Mouse (Mus musculus): ENCODE results near the gene Snx10. TPM values are rescaled to one million over a fixed set of nuclear protein-coding genes. Genes with fewer than 3 reads are reported as not detected.

The Snx10 gene
- polyA plus RNA-seq, 1 experiment from 2014 or later = 17.6 TPM

DNA sequence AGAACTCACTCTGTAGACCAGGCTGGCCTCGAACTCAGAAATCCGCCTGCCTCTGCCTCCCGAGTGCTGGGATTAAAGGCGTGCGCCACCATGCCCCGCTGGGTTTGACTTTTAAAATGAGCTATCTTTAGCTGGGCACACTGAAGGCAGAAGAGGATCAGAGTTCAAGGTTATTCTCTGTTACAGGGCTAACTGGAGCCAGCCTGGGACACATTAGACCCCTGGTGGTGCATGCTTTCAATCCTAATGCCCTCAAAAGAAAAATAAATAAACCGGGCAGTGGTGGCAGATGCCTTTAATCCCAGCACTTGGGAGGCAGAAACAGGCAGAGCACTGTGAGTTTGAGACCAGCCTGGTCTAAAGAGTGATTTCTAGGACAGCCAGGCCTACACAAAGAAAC, 8.8 kb upstream of the Snx10 start:
- Histone ChIP-seq H3K4me3 (ENCODE audit: low read depth, low read length) (no peak overlapping the region), H3K27ac (ENCODE audit: low read length) (no peak overlapping the region), H3K4me2 (replicated peaks; ENCODE audit: low read depth, low read length) (no peak overlapping the region), H3K4me1 (ENCODE audit: control insufficient read depth, insufficient read depth, low read length) (no peaks in the 10 kb centered on the region), H3K9ac (replicated peaks; ENCODE audit: low read depth, low read length) (no peak overlapping the region), H3K36me3 (ENCODE audit: control insufficient read depth, insufficient read depth, low read length) (no peaks in the 10 kb centered on the region), H3K9me3 (ENCODE audit: control insufficient read depth, low read depth, low read length) (peaks cover 5% of the 10 kb centered on the region; the same call in 1 of the 2 replicates), H3K27me3 (ENCODE audit: control insufficient read depth, insufficient read depth, low read length) (no peaks in the 10 kb centered on the region)
- WGBS = 88% methylated on average over 7 of the region's 7 CpGs
- no peak for ATAC-seq (ENCODE audit: insufficient number of reproducible peaks, insufficient read depth, low FRiP score, low read depth)

GRCm38 (mm10) chr6:51523310-51523709, 391 bp upstream of the Snx10 start:
- ATAC-seq (ENCODE audit: insufficient number of reproducible peaks, insufficient read depth, low FRiP score, low read depth) = no peak
- Histone ChIP-seq H3K27me3 (ENCODE audit: control insufficient read depth, insufficient read depth, low read length) (no peaks in the 10 kb centered on the region), H3K9ac (replicated peaks; ENCODE audit: low read depth, low read length) (no peak overlapping the region), H3K4me3 (ENCODE audit: low read depth, low read length) (peak overlapping the region; percentile 64), H3K4me1 (ENCODE audit: control insufficient read depth, insufficient read depth, low read length) (peaks cover 5% of the 10 kb centered on the region; the same call in 1 of the 2 replicates), H3K4me2 (replicated peaks; ENCODE audit: low read depth, low read length) (peak overlapping the region; percentile 88), H3K36me3 (ENCODE audit: control insufficient read depth, insufficient read depth, low read length) (no peaks in the 10 kb centered on the region), H3K27ac (ENCODE audit: low read length) (no peak overlapping the region), H3K9me3 (ENCODE audit: control insufficient read depth, low read depth, low read length) (no peaks in the 10 kb centered on the region)
- 19% methylated on average over 5 of the region's 5 CpGs for WGBS

GRCm38 (mm10) chr6:51524321-51524931, 725 bp downstream of the Snx10 start:
- H3K27ac ChIP-seq (ENCODE audit: low read length) = no peak overlapping the region
- WGBS = 2% methylated on average over 21 of the region's 21 CpGs
- no peaks in the 10 kb centered on the region for H3K36me3 ChIP-seq (ENCODE audit: control insufficient read depth, insufficient read depth, low read length)
- ATAC-seq (ENCODE audit: insufficient number of reproducible peaks, insufficient read depth, low FRiP score, low read depth) = peak; percentile 71; the same call in 1 of the 2 replicates
- H3K4me3 ChIP-seq (ENCODE audit: low read depth, low read length) = peak overlapping the region; percentile 64
- no peaks in the 10 kb centered on the region for H3K9me3 ChIP-seq (ENCODE audit: control insufficient read depth, low read depth, low read length)
- H3K4me2 ChIP-seq (replicated peaks; ENCODE audit: low read depth, low read length) = peak overlapping the region; percentile 88
- peak overlapping the region; percentile 57 for H3K9ac ChIP-seq (replicated peaks; ENCODE audit: low read depth, low read length)
- no peaks in the 10 kb centered on the region for H3K27me3 ChIP-seq (ENCODE audit: control insufficient read depth, insufficient read depth, low read length)
- peaks cover 5% of the 10 kb centered on the region; the same call in 1 of the 2 replicates for H3K4me1 ChIP-seq (ENCODE audit: control insufficient read depth, insufficient read depth, low read length)

DNA sequence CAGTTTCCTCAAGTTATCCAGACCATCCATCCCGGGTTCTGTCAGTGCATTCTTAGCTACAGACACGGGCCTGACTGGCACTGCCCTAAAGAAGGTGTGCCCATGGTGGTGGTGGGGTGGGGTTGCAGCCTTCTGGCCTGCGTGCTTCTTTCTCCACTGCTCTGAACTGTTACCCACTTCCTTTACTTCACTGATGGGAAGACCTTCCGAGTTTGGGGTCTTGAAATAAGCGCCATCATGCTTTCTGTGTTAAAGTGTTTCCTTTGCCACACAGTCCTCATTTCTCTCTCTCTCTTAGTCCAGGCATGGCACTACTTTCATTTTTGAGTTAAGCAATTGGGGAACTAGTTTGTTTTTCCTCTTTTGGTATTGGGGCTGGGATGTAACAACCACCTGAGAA, 1.3 kb downstream of the Snx10 start:
- peak; percentile 33; the same call in 1 of the 2 replicates for ATAC-seq (ENCODE audit: insufficient number of reproducible peaks, insufficient read depth, low FRiP score, low read depth)
- Histone ChIP-seq H3K9me3 (ENCODE audit: control insufficient read depth, low read depth, low read length) (no peaks in the 10 kb centered on the region), H3K9ac (replicated peaks; ENCODE audit: low read depth, low read length) (no peak overlapping the region)

GRCm38 (mm10) chr6:51529457-51529856, 5.8 kb downstream of the Snx10 start:
- Histone ChIP-seq H3K4me2 (replicated peaks; ENCODE audit: low read depth, low read length) (no peak overlapping the region), H3K4me3 (ENCODE audit: low read depth, low read length) (no peak overlapping the region), H3K27ac (ENCODE audit: low read length) (no peak overlapping the region), H3K27me3 (ENCODE audit: control insufficient read depth, insufficient read depth, low read length) (no peaks in the 10 kb centered on the region), H3K9me3 (ENCODE audit: control insufficient read depth, low read depth, low read length) (no peaks in the 10 kb centered on the region), H3K9ac (replicated peaks; ENCODE audit: low read depth, low read length) (no peak overlapping the region), H3K36me3 (ENCODE audit: control insufficient read depth, insufficient read depth, low read length) (no peaks in the 10 kb centered on the region), H3K4me1 (ENCODE audit: control insufficient read depth, insufficient read depth, low read length) (peaks cover 5% of the 10 kb centered on the region; the same call in 1 of the 2 replicates)
- ATAC-seq (ENCODE audit: insufficient number of reproducible peaks, insufficient read depth, low FRiP score, low read depth) = no peak
- WGBS = 76% methylated on average over 7 of the region's 7 CpGs

More for the DNA sequence above, 1.3 kb downstream of the Snx10 start:
- no peak overlapping the region for H3K27ac ChIP-seq (ENCODE audit: low read length)
- no peaks in the 10 kb centered on the region for H3K27me3 ChIP-seq (ENCODE audit: control insufficient read depth, insufficient read depth, low read length)
- H3K36me3 ChIP-seq (ENCODE audit: control insufficient read depth, insufficient read depth, low read length) = no peaks in the 10 kb centered on the region
- H3K4me2 ChIP-seq (replicated peaks; ENCODE audit: low read depth, low read length) = peak overlapping the region; percentile 88
- WGBS = 37% methylated on average over 5 of the region's 5 CpGs
- peak overlapping the region; percentile 64 for H3K4me3 ChIP-seq (ENCODE audit: low read depth, low read length)
- H3K4me1 ChIP-seq (ENCODE audit: control insufficient read depth, insufficient read depth, low read length) = peaks cover 5% of the 10 kb centered on the region; the same call in 1 of the 2 replicates

DNA sequence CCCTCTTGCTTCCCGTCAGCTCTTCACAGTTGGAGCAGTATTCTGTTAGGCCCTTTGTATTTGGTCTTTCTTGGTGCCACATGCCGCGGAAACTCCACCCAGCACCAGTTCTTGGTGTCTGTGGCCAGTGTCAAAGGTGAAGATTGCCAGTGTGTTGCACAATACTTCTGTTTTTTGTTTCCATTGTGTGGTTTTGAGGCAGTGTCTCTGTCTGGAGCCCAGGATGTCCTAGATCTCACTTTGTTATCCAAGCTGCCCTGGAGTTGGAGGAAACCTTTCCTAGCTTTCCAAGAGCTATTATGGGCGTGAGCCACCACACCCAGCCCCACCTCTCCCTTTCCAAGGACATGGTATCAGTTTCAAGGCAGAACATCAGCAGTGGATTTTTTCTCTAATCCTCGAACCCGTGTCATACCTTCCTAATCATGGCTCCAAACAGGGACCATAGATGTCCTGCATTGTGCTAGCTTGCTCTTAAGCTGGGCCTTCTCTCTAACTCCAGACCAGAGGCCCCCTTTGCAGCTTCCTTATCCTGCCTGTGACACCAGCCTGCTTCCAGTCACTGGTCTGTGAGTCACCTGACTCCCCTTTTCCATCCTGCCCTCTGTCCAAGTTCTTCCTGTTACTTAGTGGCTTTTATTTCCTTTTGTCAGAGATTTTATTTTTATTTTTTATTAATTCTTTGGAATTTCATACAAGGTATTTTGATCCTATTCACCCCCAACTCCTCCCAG, 9.9 kb downstream of the Snx10 start:
- H3K27ac ChIP-seq (ENCODE audit: low read length) = no peak overlapping the region
- ATAC-seq (ENCODE audit: insufficient number of reproducible peaks, insufficient read depth, low FRiP score, low read depth) = no peak

GRCm38 (mm10) chr6:51535571-51535970, 11.9 kb downstream of the Snx10 start:
- no peak for ATAC-seq (ENCODE audit: insufficient number of reproducible peaks, insufficient read depth, low FRiP score, low read depth)
- Histone ChIP-seq H3K9ac (replicated peaks; ENCODE audit: low read depth, low read length) (no peak overlapping the region), H3K4me2 (replicated peaks; ENCODE audit: low read depth, low read length) (no peak overlapping the region), H3K27me3 (ENCODE audit: control insufficient read depth, insufficient read depth, low read length) (no peaks in the 10 kb centered on the region), H3K4me1 (ENCODE audit: control insufficient read depth, insufficient read depth, low read length) (no peaks in the 10 kb centered on the region), H3K4me3 (ENCODE audit: low read depth, low read length) (no peak overlapping the region), H3K27ac (ENCODE audit: low read length) (no peak overlapping the region), H3K36me3 (ENCODE audit: control insufficient read depth, insufficient read depth, low read length) (no peaks in the 10 kb centered on the region), H3K9me3 (ENCODE audit: control insufficient read depth, low read depth, low read length) (no peaks in the 10 kb centered on the region)
- WGBS = 87% methylated on average over 10 of the region's 10 CpGs

More for the DNA sequence above, 9.9 kb downstream of the Snx10 start:
- 82% methylated on average over 6 of the region's 6 CpGs for WGBS
- H3K4me3 ChIP-seq (ENCODE audit: low read depth, low read length) = no peak overlapping the region
- H3K9me3 ChIP-seq (ENCODE audit: control insufficient read depth, low read depth, low read length) = no peaks in the 10 kb centered on the region
- H3K4me2 ChIP-seq (replicated peaks; ENCODE audit: low read depth, low read length) = no peak overlapping the region
- no peaks in the 10 kb centered on the region for H3K36me3 ChIP-seq (ENCODE audit: control insufficient read depth, insufficient read depth, low read length)
- no peaks in the 10 kb centered on the region for H3K27me3 ChIP-seq (ENCODE audit: control insufficient read depth, insufficient read depth, low read length)
- no peak overlapping the region for H3K9ac ChIP-seq (replicated peaks; ENCODE audit: low read depth, low read length)
- H3K4me1 ChIP-seq (ENCODE audit: control insufficient read depth, insufficient read depth, low read length) = no peaks in the 10 kb centered on the region

- no peak for ATAC-seq (ENCODE audit: insufficient number of reproducible peaks, insufficient read depth, low FRiP score, low read depth)
- Histone ChIP-seq H3K36me3 (ENCODE audit: control insufficient read depth, insufficient read depth, low read length) (no peaks in the 10 kb centered on the region), H3K9me3 (ENCODE audit: control insufficient read depth, low read depth, low read length) (no peaks in the 10 kb centered on the region), H3K4me2 (replicated peaks; ENCODE audit: low read depth, low read length) (no peak overlapping the region), H3K27ac (ENCODE audit: low read length) (no peak overlapping the region), H3K9ac (replicated peaks; ENCODE audit: low read depth, low read length) (no peak overlapping the region), H3K4me3 (ENCODE audit: low read depth, low read length) (no peak overlapping the region), H3K4me1 (ENCODE audit: control insufficient read depth, insufficient read depth, low read length) (0 out of 2 replicates have a peak, but pooled peaks cover 2% of the 10 kb centered on the region), H3K27me3 (ENCODE audit: control insufficient read depth, insufficient read depth, low read length) (no peaks in the 10 kb centered on the region)
- 80% methylated on average over 6 of the region's 6 CpGs for WGBS
These were observed 16.8 kb downstream of the Snx10 start for GRCm38 (mm10) chr6:51540525-51540924.
